Mouse (Mus musculus): ENCODE measurements around the gene Sema6d. TPM values are rescaled to one million over a fixed set of nuclear protein-coding genes. Genes with fewer than 3 reads are reported as not detected.

The Sema6d gene
- polyA plus RNA-seq, 1 experiment = 9.1 TPM

DNA sequence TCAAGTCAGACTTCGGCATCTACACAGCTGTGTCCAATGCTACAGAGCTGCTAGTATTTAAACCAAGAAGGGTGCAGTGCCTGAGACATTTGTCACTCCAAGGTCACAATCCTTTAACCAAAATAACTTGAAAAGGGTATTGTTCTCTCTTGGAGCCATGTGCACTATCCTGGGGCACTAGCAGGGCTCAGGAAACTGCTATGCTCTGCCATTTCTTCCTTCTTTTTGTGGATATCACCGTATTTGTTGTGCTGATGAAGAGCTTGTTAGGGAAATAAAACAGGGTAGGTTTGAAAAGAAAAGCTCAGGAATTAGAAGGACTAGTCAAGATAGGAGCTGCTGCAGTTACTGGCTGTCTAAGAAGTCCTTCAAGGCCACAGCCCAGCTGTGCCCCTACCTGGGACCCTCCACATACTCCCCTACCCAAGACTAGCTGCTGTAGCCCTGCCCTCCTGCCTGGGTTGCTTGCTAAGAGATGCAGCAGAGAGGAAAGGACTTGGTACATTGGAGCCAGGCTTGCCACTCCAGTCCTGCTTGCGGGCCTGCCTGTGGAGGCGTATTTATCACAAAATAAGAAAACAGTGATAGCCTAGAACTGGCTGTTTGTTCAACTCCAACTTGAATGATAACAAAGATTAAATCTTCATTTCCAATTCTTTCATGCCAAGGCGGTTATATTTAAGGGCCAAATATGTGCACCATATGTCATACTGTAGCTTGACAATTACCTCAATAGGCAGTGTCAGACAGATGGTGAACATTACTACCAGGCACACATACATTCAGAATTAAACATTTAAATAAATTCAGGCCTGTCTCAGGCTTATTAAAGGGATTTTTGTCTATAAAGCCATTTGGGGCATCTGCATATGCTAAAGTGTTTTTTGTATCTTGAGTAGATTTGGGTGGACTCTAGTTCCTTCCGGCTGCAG is 315.1 kb downstream of the Sema6d start:
- H3K27ac ChIP-seq (ENCODE audit: insufficient read depth, low read depth, low read length) = no peak overlapping the region
- no peaks in the 10 kb centered on the region for H3K4me1 ChIP-seq (ENCODE audit: control insufficient read depth, insufficient read depth, low read length)
- no peak overlapping the region for H3K4me3 ChIP-seq (ENCODE audit: insufficient read depth, low read length)
- TF ChIP-seq POLR2A (IDR thresholded peaks at IDR 0.05; ENCODE audit: borderline replicate concordance, low read depth, low read length) (no peak), CTCF (IDR thresholded peaks at IDR 0.05; ENCODE audit: low read depth, low read length) (no peak)

- TF ChIP-seq CTCF (IDR thresholded peaks at IDR 0.05; ENCODE audit: low read depth, low read length) (no peak), POLR2A (IDR thresholded peaks at IDR 0.05; ENCODE audit: borderline replicate concordance, low read depth, low read length) (no peak)
- H3K27ac ChIP-seq (ENCODE audit: insufficient read depth, low read depth, low read length) = no peak overlapping the region
- H3K4me3 ChIP-seq (ENCODE audit: insufficient read depth, low read length) = no peak overlapping the region
- H3K4me1 ChIP-seq (ENCODE audit: control insufficient read depth, insufficient read depth, low read length) = no peaks in the 10 kb centered on the region
These were observed 319.2 kb downstream of the Sema6d start for GRCm38 (mm10) chr2:124408956-124409355.

GRCm38 (mm10) chr2:124416730-124417129 is 327.0 kb downstream of the Sema6d start:
- H3K27ac ChIP-seq (ENCODE audit: insufficient read depth, low read depth, low read length) = no peak overlapping the region
- no peak overlapping the region for H3K4me3 ChIP-seq (ENCODE audit: insufficient read depth, low read length)
- TF ChIP-seq CTCF (IDR thresholded peaks at IDR 0.05; ENCODE audit: low read depth, low read length) (no peak), POLR2A (IDR thresholded peaks at IDR 0.05; ENCODE audit: borderline replicate concordance, low read depth, low read length) (no peak)
- peaks cover 16% of the 10 kb centered on the region for H3K4me1 ChIP-seq (ENCODE audit: control insufficient read depth, insufficient read depth, low read length)

DNA sequence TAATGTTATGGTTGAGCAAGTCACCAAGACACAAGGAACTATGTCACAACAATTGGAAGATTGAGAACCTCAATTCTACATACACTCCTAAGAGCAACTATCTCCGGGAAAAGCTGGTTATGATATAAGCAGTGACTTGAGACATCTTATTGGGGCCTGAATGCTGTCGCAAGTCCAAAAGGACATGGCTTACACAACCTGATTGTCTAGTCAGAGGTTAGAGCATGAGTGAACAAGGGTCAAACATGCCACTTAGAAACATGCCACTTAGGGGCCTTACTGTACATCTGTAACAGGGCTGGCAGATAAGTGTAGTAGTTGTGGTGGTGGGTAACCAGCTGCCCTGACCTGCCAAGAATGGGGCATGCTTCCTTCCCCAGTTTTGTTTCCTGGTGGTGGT is 328.6 kb downstream of the Sema6d start:
- Histone ChIP-seq H3K27ac (ENCODE audit: insufficient read depth, low read depth, low read length) (no peak overlapping the region), H3K4me3 (ENCODE audit: insufficient read depth, low read length) (no peak overlapping the region), H3K4me1 (ENCODE audit: control insufficient read depth, insufficient read depth, low read length) (peaks cover 16% of the 10 kb centered on the region)
- TF ChIP-seq CTCF (IDR thresholded peaks at IDR 0.05; ENCODE audit: low read depth, low read length) (no peak), POLR2A (IDR thresholded peaks at IDR 0.05; ENCODE audit: borderline replicate concordance, low read depth, low read length) (no peak)

- TF ChIP-seq CTCF (IDR thresholded peaks at IDR 0.05; ENCODE audit: low read depth, low read length) = no peak
- no peak for TF ChIP-seq POLR2A (IDR thresholded peaks at IDR 0.05; ENCODE audit: borderline replicate concordance, low read depth, low read length)
- H3K4me3 ChIP-seq (ENCODE audit: insufficient read depth, low read length) = no peak overlapping the region
- H3K27ac ChIP-seq (ENCODE audit: insufficient read depth, low read depth, low read length) = no peak overlapping the region
- peaks cover 16% of the 10 kb centered on the region for H3K4me1 ChIP-seq (ENCODE audit: control insufficient read depth, insufficient read depth, low read length)
These were observed 330.5 kb downstream of the Sema6d start for GRCm38 (mm10) chr2:124420170-124420825.

DNA sequence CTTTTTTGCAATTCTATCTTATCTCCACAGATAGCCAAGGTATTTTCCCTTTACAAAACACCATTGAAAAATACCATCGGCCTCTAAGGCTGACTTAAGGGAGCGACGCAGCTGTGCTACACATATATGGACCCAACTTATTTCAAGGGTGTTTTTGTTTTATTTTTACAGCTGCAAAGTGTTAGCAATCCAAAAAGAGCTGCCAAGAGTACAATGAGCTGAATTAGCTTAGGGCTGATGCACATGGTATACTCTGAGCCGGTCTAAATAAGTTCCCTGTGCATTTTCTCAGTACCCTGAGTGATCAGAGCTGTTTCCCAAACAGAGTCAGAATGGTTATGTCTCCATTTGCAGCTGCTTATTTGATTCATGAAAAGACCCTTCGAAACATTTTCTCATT is 340.0 kb downstream of the Sema6d start:
- Histone ChIP-seq H3K4me1 (ENCODE audit: control insufficient read depth, insufficient read depth, low read length) (no peaks in the 10 kb centered on the region), H3K4me3 (ENCODE audit: insufficient read depth, low read length) (no peak overlapping the region), H3K27ac (ENCODE audit: insufficient read depth, low read depth, low read length) (no peak overlapping the region)
- no peak for TF ChIP-seq CTCF (IDR thresholded peaks at IDR 0.05; ENCODE audit: low read depth, low read length)
- no peak for TF ChIP-seq POLR2A (IDR thresholded peaks at IDR 0.05; ENCODE audit: borderline replicate concordance, low read depth, low read length)

- no peak overlapping the region for H3K27ac ChIP-seq (ENCODE audit: insufficient read depth, low read depth, low read length)
- TF ChIP-seq CTCF (IDR thresholded peaks at IDR 0.05; ENCODE audit: low read depth, low read length) = no peak
- TF ChIP-seq POLR2A (IDR thresholded peaks at IDR 0.05; ENCODE audit: borderline replicate concordance, low read depth, low read length) = no peak
- H3K4me1 ChIP-seq (ENCODE audit: control insufficient read depth, insufficient read depth, low read length) = no peaks in the 10 kb centered on the region
- no peak overlapping the region for H3K4me3 ChIP-seq (ENCODE audit: insufficient read depth, low read length)
These were observed 340.9 kb downstream of the Sema6d start for GRCm38 (mm10) chr2:124430708-124431107.

- TF ChIP-seq POLR2A (IDR thresholded peaks at IDR 0.05; ENCODE audit: borderline replicate concordance, low read depth, low read length) (no peak), CTCF (IDR thresholded peaks at IDR 0.05; ENCODE audit: low read depth, low read length) (no peak)
- Histone ChIP-seq H3K4me3 (ENCODE audit: insufficient read depth, low read length) (no peak overlapping the region), H3K27ac (ENCODE audit: insufficient read depth, low read depth, low read length) (no peak overlapping the region), H3K4me1 (ENCODE audit: control insufficient read depth, insufficient read depth, low read length) (no peaks in the 10 kb centered on the region)
These were observed 345.7 kb downstream of the Sema6d start for GRCm38 (mm10) chr2:124435382-124436002.

DNA sequence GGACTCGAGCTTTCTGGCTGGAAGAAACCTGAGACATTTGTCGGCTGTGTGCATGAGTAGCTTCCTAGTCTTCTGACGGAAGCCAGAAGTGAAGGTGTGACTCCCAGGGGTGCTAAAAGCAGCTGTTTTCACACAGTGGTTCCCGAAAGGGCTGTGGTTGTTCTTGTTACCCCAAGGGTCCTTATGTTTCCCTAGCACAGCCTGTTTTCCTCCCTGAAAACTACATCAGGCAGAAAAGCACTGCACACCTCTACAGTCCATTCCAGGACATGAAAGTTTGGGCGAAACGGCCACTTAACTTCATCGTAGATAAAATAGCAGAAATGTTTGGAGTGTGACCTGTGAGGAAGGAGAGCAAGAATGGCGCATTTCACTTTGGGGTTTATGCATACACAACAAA is 346.9 kb downstream of the Sema6d start:
- TF ChIP-seq CTCF (IDR thresholded peaks at IDR 0.05; ENCODE audit: low read depth, low read length) (no peak), POLR2A (IDR thresholded peaks at IDR 0.05; ENCODE audit: borderline replicate concordance, low read depth, low read length) (no peak)
- no peak overlapping the region for H3K27ac ChIP-seq (ENCODE audit: insufficient read depth, low read depth, low read length)
- no peak overlapping the region for H3K4me3 ChIP-seq (ENCODE audit: insufficient read depth, low read length)
- H3K4me1 ChIP-seq (ENCODE audit: control insufficient read depth, insufficient read depth, low read length) = no peaks in the 10 kb centered on the region
